In the genomic region with DNA sequence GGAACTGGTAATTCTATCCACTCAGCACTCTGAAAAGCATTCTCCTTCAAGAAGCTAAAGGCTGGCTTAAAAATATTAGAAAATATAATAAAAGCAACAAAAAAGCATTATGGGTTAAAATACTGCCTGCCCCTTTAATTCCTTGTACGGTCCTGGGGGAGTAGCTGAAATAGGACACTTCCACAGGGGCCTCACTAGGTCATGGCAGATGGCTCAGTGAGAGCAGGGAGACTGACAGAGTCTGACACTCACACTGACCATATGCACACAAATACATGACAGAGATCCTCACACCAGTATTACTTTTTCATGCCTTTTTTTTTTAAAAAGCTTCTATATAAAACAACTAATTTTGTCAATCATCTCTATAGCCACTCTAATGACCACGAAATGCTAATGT, we compare ENCODE assay signal across 19 mouse cellular contexts.
"Had no signal": no experiment of that assay in that cellular context is flagged by ENCODE, and none has a peak within 500 bp of the region (broad histone marks: within the 10 kb centered on the region; RNA-seq: fewer than 3 reads in every experiment).

No protein-coding gene starts in this region.

- H3K9ac ChIP-seq: liver, embryonic 13.5 days; lung, embryonic 14.5 days; midbrain, embryonic 13.5 days; neural tube, embryonic 13.5 days; stomach, embryonic 15.5 days had no signal

- H3K27ac ChIP-seq: left cerebral cortex, adult 2 months; liver, embryonic 13.5 days; macrophage; midbrain, embryonic 10.5 days; midbrain, embryonic 13.5 days; neural tube, embryonic 13.5 days; stomach, embryonic 15.5 days had no signal

- ATAC-seq: intestine, embryonic 16.5 days; lung, postnatal 0 days; midbrain, embryonic 13.5 days; midbrain, embryonic 16.5 days had no signal

- DNase-seq: kidney, adult 2 months; kidney, postnatal 36 days; layer of hippocampus, postnatal 36 days; liver, embryonic 13.5 days; lung, embryonic 14.5 days; right cerebral cortex, adult 18-20 months; right cerebral cortex, postnatal 14 days; right cerebral cortex, postnatal 4 days; thymus, postnatal 36 days had no signal

- H3K4me1 ChIP-seq: liver, embryonic 13.5 days; midbrain, embryonic 10.5 days; midbrain, embryonic 13.5 days; neural tube, embryonic 13.5 days; stomach, embryonic 15.5 days had no signal

- H3K9me3 ChIP-seq: liver, embryonic 13.5 days; midbrain, embryonic 10.5 days; midbrain, embryonic 13.5 days; neural tube, embryonic 13.5 days; stomach, embryonic 15.5 days had no signal

- H3K4me3 ChIP-seq: left cerebral cortex, adult 2 months; liver, embryonic 13.5 days; midbrain, embryonic 10.5 days; midbrain, embryonic 13.5 days; myocyte; neural tube, embryonic 13.5 days; stomach, embryonic 15.5 days had no signal

- H3K27me3 ChIP-seq: liver, embryonic 13.5 days; midbrain, embryonic 13.5 days; neural tube, embryonic 13.5 days; stomach, embryonic 15.5 days had no signal

- H3K4me2 ChIP-seq: liver, embryonic 13.5 days; lung, embryonic 14.5 days; midbrain, embryonic 13.5 days; neural tube, embryonic 13.5 days; stomach, embryonic 15.5 days had no signal
